Mouse (Mus musculus) limb, embryonic 14.5 days (tissue): ENCODE data around the gene Scfd2. TPM values are rescaled to one million over a fixed set of nuclear protein-coding genes. Genes with fewer than 3 reads are reported as not detected.
A peak's percentile ranks its signal among the peaks of the same experiment; 100 is the strongest.

Experiments used
- ATAC-seq: fragments of 200-750 bp; cut with Nextera tagmentation; 2 replicates; pipeline ENCODE4 v1.8.0; 2017; ENCODE audit warnings: low read depth, moderate number of reproducible peaks, moderate TSS enrichment; ENCODE audit not compliant: low FRiP score
- DNase-seq: peaks from one replicate; pipeline ENCODE4 v3.0.0-alpha.2; 2015; ENCODE audit warnings: low spot score
- H3K27ac ChIP-seq: fragments of 300-500 bp; sonication (generic); replicated peaks from 2 replicates; pipeline ENCODE4 v1.5.1; 2014; ENCODE audit warnings: low read depth, mild to moderate bottlenecking, low read length, moderate library complexity, mixed read lengths
- H3K27me3 ChIP-seq: fragments of 300-500 bp; sonication (generic); 2 replicates; pipeline ENCODE4 v1.6.1; 2014; ENCODE audit warnings: low read length, mixed read lengths; ENCODE audit not compliant: control insufficient read depth, insufficient read depth
- H3K36me3 ChIP-seq: fragments of 300-500 bp; sonication (generic); 2 replicates; pipeline ENCODE4 v1.6.1; 2014; ENCODE audit warnings: mild to moderate bottlenecking, low read length, moderate library complexity, mixed read lengths; ENCODE audit not compliant: control insufficient read depth, insufficient read depth
- H3K4me1 ChIP-seq: fragments of 300-500 bp; sonication (generic); 2 replicates; pipeline ENCODE4 v1.6.1; 2014; ENCODE audit warnings: antibody characterized with exemption, low read length, mixed read lengths; ENCODE audit not compliant: control insufficient read depth, insufficient read depth
- H3K4me2 ChIP-seq: fragments of 300-500 bp; sonication (generic); replicated peaks from 2 replicates; pipeline ENCODE4 v1.6.1; 2014; ENCODE audit warnings: low read depth, mild to moderate bottlenecking, low read length, moderate library complexity; ENCODE audit not compliant: severe bottlenecking
- H3K4me3 ChIP-seq: fragments of 300-500 bp; sonication (generic); replicated peaks from 2 replicates; pipeline ENCODE4 v1.5.1; 2014; ENCODE audit warnings: low read length
- H3K9ac ChIP-seq: fragments of 300-500 bp; sonication (generic); 2 replicates; pipeline ENCODE4 v1.6.1; 2014; ENCODE audit warnings: mild to moderate bottlenecking, low read depth, low read length, moderate library complexity; ENCODE audit not compliant: severe bottlenecking
- H3K9me3 ChIP-seq: fragments of 300-500 bp; sonication (generic); 2 replicates; pipeline ENCODE4 v1.6.1; 2016; ENCODE audit warnings: low read length; ENCODE audit not compliant: control insufficient read depth
- POLR2A ChIP-seq: fragments of 200-500 bp; IDR thresholded peaks from 2 replicates; pipeline ENCODE4 v1.8.0; 2012; ENCODE audit warnings: inconsistent platforms, mild to moderate bottlenecking, moderate library complexity, borderline replicate concordance; ENCODE audit not compliant: insufficient read depth, insufficient read length; ENCODE audit errors: extremely low read depth
- WGBS: fragments of 180-500 bp; shearing (Covaris S2); extraction: QIAGEN DNeasy Blood & Tissue Kit; methylation state at CpG from one replicate; pipeline ENCODE4 v1.1.7; 2014; 5-methylcytosine and 5-hydroxymethylcytosine counted together
- polyA plus RNA-seq, 2 experiments: library from polyadenylated mRNA; depleted of rRNA in 1 of 2; stranded (reverse) in 1 of 2; unstranded in 1 of 2; fragments of >200 nt; fragmentation: Nextera tagmentation in 1 of 2; extraction: Ambion mirVana in 1 of 2; gene quantifications; 2 replicates each; pipeline versions ENCODE4 v1.2.1 to v1.2.3; 2012 to 2014

The Scfd2 gene
- polyA plus RNA-seq, 2 experiments: 9.6 to 16.2 TPM

DNA sequence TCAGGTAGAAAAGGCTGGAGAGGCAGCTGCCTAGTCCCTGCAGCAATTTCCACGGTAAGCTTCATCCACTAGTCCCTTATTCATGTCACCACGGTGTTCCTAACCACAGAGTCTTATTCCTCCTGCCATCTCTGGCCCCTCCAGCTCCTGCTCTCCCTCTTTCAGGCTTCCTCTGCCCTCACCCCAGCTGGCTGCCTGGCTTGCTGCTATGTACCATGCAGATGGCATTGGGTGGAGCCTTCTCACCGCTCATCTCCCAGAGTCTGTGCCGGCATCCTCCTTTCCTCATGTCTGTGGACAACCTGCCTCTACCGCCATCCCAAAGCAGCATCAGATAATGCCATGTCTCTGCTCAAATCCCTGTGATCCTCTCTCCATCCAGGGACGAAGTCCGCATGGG lies 218.0 kb downstream of the Scfd2 start:
- Histone ChIP-seq H3K9me3 (no peaks in the 10 kb centered on the region), H3K4me2 (no peak overlapping the region), H3K9ac (no peak overlapping the region), H3K4me1 (peaks cover 15% of the 10 kb centered on the region), H3K27me3 (no peaks in the 10 kb centered on the region), H3K27ac (no peak overlapping the region), H3K4me3 (no peak overlapping the region), H3K36me3 (no peaks in the 10 kb centered on the region)
- no peak for DNase-seq
- ATAC-seq: no peak
- WGBS: 83% methylated on average over 7 of the region's 7 CpGs
- no peak for TF ChIP-seq POLR2A

DNA sequence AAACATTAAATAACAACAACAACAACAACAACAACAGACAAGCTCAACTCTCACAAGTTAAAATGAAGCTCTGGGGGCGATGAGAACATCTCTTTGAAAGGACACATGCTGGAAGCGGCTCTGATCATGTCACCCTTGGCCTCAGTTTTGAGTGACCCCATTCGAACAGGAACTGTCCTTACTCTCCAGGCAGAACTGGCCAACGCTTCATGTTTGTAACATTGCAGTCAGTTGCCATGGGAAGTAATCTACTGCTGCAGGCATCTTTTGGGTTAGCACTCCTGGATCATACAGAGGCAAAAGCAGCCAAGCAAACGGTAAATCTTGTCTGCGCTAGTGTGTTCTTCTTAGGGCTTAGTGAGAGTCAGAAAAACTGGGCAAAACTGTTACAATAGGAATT lies 219.7 kb downstream of the Scfd2 start:
- Histone ChIP-seq H3K27me3 (no peaks in the 10 kb centered on the region), H3K4me3 (no peak overlapping the region), H3K36me3 (no peaks in the 10 kb centered on the region), H3K9me3 (no peaks in the 10 kb centered on the region), H3K4me2 (no peak overlapping the region), H3K9ac (no peak overlapping the region), H3K27ac (no peak overlapping the region), H3K4me1 (peaks cover 25% of the 10 kb centered on the region)
- DNase-seq (peak; percentile 42), ATAC-seq (no peak)
- WGBS: 52% methylated on average over 6 of the region's 6 CpGs
- TF ChIP-seq POLR2A: no peak

DNA sequence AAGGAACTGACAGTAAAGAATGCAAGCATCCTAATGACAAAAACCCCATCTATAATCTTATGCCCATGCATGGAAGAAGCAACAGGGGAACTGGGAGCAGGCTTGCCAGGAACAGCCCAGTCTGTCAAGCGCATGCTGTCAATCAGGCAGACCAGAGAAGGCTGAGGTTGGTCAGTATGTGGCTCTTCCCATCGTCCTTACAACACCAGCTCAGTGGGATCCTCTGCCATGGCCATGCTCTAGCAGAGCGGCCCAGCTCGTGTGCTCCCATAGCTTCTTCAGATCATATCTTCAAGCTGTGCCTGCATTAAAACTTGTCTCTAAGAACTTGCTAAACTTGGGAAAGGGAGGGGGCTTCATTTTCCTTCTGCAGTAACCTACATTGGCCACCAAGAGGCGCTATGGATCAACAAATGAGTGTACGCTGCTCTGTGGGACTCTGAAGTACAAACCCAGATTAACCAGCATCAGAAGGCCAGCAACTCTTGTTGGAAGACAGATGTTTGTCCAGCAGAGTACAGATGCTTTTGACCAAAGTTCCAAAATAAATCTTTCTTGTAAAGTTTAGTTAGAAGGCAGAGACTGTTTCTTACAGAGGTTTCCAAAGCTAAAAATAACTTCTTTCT lies 220.2 kb downstream of the Scfd2 start:
- H3K36me3 ChIP-seq: no peaks in the 10 kb centered on the region
- H3K27me3 ChIP-seq: no peaks in the 10 kb centered on the region
- ATAC-seq (peak; percentile 77), DNase-seq (peak; percentile 78)
- peaks cover 29% of the 10 kb centered on the region for H3K4me1 ChIP-seq
- no peak overlapping the region for H3K4me3 ChIP-seq
- TF ChIP-seq POLR2A: no peak
- H3K9me3 ChIP-seq: no peaks in the 10 kb centered on the region
- 25% methylated on average over 6 of the region's 6 CpGs for WGBS
- H3K27ac ChIP-seq: no peak overlapping the region
- H3K9ac ChIP-seq: no peak overlapping the region
- no peak overlapping the region for H3K4me2 ChIP-seq

DNA sequence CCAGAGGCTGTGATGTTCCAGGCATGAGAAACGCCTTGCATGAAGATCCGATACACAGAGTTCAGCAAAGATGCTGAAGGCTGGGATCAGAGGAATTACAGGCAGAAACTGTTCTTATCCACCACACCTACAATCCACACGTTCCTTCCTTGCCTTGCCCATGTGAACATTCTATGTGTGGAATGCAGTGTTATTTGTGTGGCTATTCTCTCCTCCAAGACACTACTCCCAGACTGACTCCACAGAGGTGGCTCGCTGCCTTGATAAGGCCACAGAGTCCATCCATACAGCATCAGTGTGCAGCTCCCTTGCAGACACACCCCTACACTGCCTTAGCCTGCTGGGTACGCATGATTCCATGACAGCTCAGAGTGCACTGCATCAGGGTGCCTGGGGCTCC lies 221.5 kb downstream of the Scfd2 start:
- H3K36me3 ChIP-seq: no peaks in the 10 kb centered on the region
- H3K9me3 ChIP-seq: no peaks in the 10 kb centered on the region
- no peak overlapping the region for H3K9ac ChIP-seq
- H3K27ac ChIP-seq: no peak overlapping the region
- no peak overlapping the region for H3K4me3 ChIP-seq
- WGBS: 85% methylated on average over 5 of the region's 5 CpGs
- DNase-seq (no peak), ATAC-seq (no peak)
- H3K27me3 ChIP-seq: no peaks in the 10 kb centered on the region
- peaks cover 26% of the 10 kb centered on the region for H3K4me1 ChIP-seq
- no peak overlapping the region for H3K4me2 ChIP-seq
- TF ChIP-seq POLR2A: no peak

DNA sequence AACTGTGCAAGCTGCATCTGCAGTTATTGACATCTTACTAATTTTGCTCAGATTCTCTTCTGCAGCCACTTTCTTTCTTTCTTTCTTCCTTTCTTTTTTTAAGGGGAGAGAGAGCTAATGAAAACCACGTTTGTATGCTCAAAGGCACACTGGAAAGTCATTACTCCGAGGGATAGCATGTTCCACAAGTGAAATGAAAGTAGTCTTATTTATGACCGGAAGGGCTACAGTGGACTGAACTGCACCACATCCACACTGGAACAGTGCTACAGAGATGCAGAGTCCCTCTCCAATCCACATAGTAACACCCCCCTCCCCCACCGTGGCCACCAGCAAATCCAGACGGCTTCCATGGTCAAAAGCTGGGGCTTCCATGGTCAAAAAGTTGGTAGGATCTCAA lies 224.3 kb downstream of the Scfd2 start:
- H3K27ac ChIP-seq: peak overlapping the region; percentile 73
- no peak overlapping the region for H3K9ac ChIP-seq
- H3K4me3 ChIP-seq: no peak overlapping the region
- H3K4me1 ChIP-seq: peaks cover 26% of the 10 kb centered on the region
- no peaks in the 10 kb centered on the region for H3K9me3 ChIP-seq
- DNase-seq (no peak), ATAC-seq (peak; percentile 8; the same call in 1 of the 2 replicates)
- 27% methylated on average over 5 of the region's 5 CpGs for WGBS
- H3K4me2 ChIP-seq: no peak overlapping the region
- H3K36me3 ChIP-seq: no peaks in the 10 kb centered on the region
- no peaks in the 10 kb centered on the region for H3K27me3 ChIP-seq
- TF ChIP-seq POLR2A: no peak
